Mouse (Mus musculus): Measurements from ENCODE around the gene Evi2a. TPM values are rescaled to one million over a fixed set of nuclear protein-coding genes. Genes with fewer than 3 reads are reported as not detected.

The Evi2a gene
- polyA plus RNA-seq, 1 experiment from 2014 or later: 4.3 TPM

DNA sequence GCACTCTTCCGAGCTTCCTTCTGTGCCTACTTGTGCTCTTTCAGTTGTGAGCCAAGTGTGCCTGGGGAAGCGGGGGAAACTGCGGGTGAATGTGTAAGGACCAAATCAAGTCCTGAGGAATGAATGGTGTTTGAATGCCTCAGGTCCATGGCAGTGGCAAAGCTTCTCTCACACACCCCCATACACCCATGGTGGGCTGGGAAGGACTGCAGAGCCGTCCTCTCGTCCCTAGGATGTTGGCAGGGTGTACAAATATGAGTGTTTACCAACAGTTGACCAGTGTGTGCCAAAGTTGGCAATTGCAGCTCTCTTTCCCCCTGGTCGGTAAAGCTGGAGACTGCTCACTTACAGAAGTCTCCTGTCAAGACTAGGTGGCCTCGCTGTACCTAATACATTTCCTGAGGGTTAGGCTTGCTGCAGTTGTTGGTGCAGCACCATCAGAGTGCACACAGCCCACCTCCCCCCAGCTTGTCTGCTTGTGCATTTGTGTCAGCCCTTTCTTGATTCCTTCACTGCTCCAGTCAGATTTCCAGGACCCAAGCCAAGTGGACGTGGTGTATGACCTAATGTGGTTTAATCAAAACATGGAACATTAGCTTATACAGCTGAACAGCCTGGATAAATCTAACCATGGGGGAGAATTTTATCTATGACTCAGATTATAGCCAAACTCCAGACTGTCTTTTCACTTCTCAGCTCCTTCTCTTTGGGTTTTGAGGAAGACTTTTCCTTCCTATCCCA, 3.7 kb upstream of the Evi2a start:
- Histone ChIP-seq H3K9ac (no peak overlapping the region), H3K27me3 (replicated peaks) (no peaks in the 10 kb centered on the region), H3K4me2 (replicated peaks) (no peak overlapping the region), H3K4me3 (no peak overlapping the region), H3K36me3 (0 out of 2 replicates have a peak, but pooled peaks cover 3% of the 10 kb centered on the region), H3K4me1 (no peaks in the 10 kb centered on the region), H3K9me3 (no peaks in the 10 kb centered on the region), H3K27ac (no peak overlapping the region)
- 90% methylated on average over 8 of the region's 8 CpGs for WGBS
- ATAC-seq (ENCODE audit: low FRiP score, low read depth): no peak

DNA sequence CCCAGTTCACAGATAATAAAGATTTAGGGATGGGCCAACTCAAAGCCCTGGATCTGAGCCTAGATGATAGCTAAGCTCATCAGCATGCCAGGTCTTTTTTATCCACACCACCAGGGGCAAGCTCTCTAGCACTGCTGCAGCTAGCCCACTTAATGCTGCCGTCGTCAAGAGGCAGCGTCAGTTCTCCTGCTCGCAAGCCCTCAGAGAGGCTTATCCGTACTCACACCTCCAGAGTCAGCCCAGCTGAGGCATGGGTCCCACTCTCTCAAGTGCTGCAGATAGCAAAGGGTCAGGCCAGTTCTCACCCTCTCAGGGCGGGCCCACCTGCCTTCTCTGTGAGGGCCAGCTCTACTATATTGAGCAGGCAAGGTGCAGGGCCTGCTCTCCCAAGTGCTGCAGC, 2.9 kb upstream of the Evi2a start:
- no peaks in the 10 kb centered on the region for H3K9me3 ChIP-seq
- no peak overlapping the region for H3K4me2 ChIP-seq (replicated peaks)
- 91% methylated on average over 6 of the region's 6 CpGs for WGBS
- H3K27me3 ChIP-seq (replicated peaks): no peaks in the 10 kb centered on the region
- H3K4me3 ChIP-seq: no peak overlapping the region
- H3K27ac ChIP-seq: no peak overlapping the region
- ATAC-seq (ENCODE audit: low FRiP score, low read depth): no peak
- H3K36me3 ChIP-seq: 0 out of 2 replicates have a peak, but pooled peaks cover 5% of the 10 kb centered on the region
- no peak overlapping the region for H3K9ac ChIP-seq
- no peaks in the 10 kb centered on the region for H3K4me1 ChIP-seq

DNA sequence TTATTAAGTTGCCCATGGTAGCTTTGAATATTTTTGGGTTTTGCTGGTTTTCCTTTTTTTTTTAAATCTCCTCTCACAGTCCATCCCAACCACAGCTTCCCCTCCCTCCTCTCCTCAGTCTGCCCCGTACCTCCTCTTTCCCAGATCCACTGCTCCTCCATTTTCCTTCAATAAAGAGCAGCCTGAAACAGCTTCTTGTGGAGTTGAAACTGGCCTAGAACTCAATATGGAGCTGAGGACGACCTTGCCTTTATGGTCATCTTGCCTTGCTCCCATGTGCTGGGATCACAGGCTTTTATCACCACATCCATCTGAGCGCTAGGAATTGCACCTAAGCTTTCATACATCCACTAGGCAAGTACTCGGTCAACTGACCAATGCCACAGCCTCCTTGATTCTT, 1.1 kb upstream of the Evi2a start:
- WGBS: 91% methylated on average over 4 of the region's 4 CpGs
- Histone ChIP-seq H3K36me3 (peaks cover 2% of the 10 kb centered on the region; the same call in 1 of the 2 replicates), H3K27me3 (replicated peaks) (no peaks in the 10 kb centered on the region), H3K9ac (no peak overlapping the region), H3K4me3 (no peak overlapping the region), H3K9me3 (no peaks in the 10 kb centered on the region), H3K27ac (no peak overlapping the region), H3K4me1 (no peaks in the 10 kb centered on the region), H3K4me2 (replicated peaks) (no peak overlapping the region)
- no peak for ATAC-seq (ENCODE audit: low FRiP score, low read depth)

DNA sequence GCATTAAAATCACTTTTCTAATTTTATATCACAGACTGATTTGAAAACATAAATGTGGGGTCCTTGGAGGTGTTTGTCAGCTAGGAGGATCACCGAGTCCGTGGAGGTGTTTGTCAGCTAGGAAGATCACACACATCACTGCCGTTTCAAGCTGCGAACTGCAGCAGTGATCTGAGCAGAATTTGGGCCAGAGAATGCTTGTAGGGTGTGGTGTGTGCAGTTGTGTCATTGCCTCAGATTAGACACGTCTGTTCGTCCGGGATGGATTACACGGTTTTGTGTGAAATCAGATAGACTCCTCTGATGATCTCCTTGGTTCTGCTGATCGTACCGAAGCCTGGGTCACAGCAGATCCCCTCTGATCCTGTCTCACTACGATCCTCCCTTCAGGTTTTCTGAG, 365 bp upstream of the Evi2a start:
- no peak overlapping the region for H3K4me2 ChIP-seq (replicated peaks)
- H3K4me3 ChIP-seq: no peak overlapping the region
- H3K27ac ChIP-seq: no peak overlapping the region
- no peaks in the 10 kb centered on the region for H3K4me1 ChIP-seq
- ATAC-seq (ENCODE audit: low FRiP score, low read depth): no peak
- no peaks in the 10 kb centered on the region for H3K27me3 ChIP-seq (replicated peaks)
- no peak overlapping the region for H3K9ac ChIP-seq
- H3K36me3 ChIP-seq: peaks cover 2% of the 10 kb centered on the region; the same call in 1 of the 2 replicates
- no peaks in the 10 kb centered on the region for H3K9me3 ChIP-seq
- WGBS: 92% methylated on average over 11 of the region's 11 CpGs

DNA sequence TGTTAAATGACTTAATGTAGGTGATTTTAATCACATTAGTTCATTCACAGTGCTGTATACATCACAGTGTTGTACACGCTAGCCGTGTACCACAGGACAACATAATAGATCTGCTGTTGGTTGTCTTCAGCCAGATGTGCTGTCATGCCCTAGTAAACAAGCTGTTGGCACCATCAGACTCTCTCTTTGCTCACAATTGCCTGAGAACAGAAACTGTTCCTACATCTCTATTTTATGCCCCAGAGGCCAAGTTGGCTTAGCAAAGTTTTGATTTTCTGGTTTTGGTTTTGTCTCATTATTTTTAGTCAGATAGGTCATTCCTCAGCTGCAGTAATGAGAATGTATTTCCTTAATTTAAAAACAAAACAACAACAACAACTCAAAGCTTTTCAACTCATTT, 673 bp downstream of the Evi2a start:
- WGBS: 88% methylated on average over 2 of the region's 2 CpGs
- ATAC-seq (ENCODE audit: low FRiP score, low read depth): no peak
- no peak overlapping the region for H3K9ac ChIP-seq
- no peak overlapping the region for H3K4me3 ChIP-seq
- H3K9me3 ChIP-seq: no peaks in the 10 kb centered on the region
- H3K4me1 ChIP-seq: no peaks in the 10 kb centered on the region
- H3K27me3 ChIP-seq (replicated peaks): no peaks in the 10 kb centered on the region
- no peak overlapping the region for H3K27ac ChIP-seq
- no peak overlapping the region for H3K4me2 ChIP-seq (replicated peaks)
- H3K36me3 ChIP-seq: peaks cover 2% of the 10 kb centered on the region; the same call in 1 of the 2 replicates

DNA sequence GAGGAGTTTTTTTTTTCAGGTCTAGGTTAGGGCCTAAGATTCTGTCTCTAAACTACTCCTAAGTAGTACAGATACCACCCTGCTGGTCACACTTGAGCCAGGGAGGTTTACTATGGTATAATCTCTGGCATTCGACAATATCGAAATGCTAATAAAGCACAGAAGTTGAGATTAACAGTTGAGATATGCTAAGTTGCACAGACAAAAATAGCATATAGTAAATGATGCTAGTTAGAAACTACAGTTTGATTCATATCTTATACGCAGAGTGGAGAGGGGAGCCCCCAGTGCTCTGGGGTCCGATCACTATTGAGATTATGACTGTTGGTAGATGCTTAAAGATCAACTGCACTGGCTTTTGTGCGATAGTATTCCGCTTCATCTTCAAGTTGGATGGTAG, 1.2 kb downstream of the Evi2a start:
- Histone ChIP-seq H3K9me3 (no peaks in the 10 kb centered on the region), H3K27ac (no peak overlapping the region), H3K9ac (no peak overlapping the region), H3K4me2 (replicated peaks) (no peak overlapping the region), H3K4me3 (no peak overlapping the region), H3K36me3 (peaks cover 2% of the 10 kb centered on the region; the same call in 1 of the 2 replicates), H3K4me1 (no peaks in the 10 kb centered on the region), H3K27me3 (replicated peaks) (no peaks in the 10 kb centered on the region)
- no peak for ATAC-seq (ENCODE audit: low FRiP score, low read depth)
- 97% methylated on average over 6 of the region's 6 CpGs for WGBS

DNA sequence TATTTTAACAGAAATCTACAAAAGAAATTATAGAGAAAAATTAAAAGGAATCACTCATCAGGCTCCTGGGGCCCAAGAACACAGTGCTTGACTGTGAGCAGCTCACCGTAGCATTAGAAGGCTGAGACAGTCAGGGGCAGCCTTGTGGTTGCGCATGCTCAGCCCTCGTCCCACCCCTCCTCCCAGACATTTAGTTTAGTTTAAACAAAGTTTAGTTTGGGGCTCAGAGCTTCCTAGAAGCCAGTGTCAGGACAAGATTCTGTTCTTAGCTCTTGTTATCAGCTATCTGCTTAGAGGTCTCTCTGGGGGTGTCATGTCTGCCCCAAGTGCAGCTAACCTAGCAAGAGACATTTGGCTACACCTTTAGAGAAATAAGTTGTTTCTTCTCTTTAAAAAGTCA, 1.8 kb downstream of the Evi2a start:
- Histone ChIP-seq H3K4me3 (no peak overlapping the region), H3K27me3 (replicated peaks) (no peaks in the 10 kb centered on the region), H3K4me1 (no peaks in the 10 kb centered on the region), H3K4me2 (replicated peaks) (no peak overlapping the region), H3K36me3 (peaks cover 2% of the 10 kb centered on the region; the same call in 1 of the 2 replicates), H3K9ac (no peak overlapping the region), H3K9me3 (no peaks in the 10 kb centered on the region), H3K27ac (no peak overlapping the region)
- no peak for ATAC-seq (ENCODE audit: low FRiP score, low read depth)
- 91% methylated on average over 3 of the region's 3 CpGs for WGBS

DNA sequence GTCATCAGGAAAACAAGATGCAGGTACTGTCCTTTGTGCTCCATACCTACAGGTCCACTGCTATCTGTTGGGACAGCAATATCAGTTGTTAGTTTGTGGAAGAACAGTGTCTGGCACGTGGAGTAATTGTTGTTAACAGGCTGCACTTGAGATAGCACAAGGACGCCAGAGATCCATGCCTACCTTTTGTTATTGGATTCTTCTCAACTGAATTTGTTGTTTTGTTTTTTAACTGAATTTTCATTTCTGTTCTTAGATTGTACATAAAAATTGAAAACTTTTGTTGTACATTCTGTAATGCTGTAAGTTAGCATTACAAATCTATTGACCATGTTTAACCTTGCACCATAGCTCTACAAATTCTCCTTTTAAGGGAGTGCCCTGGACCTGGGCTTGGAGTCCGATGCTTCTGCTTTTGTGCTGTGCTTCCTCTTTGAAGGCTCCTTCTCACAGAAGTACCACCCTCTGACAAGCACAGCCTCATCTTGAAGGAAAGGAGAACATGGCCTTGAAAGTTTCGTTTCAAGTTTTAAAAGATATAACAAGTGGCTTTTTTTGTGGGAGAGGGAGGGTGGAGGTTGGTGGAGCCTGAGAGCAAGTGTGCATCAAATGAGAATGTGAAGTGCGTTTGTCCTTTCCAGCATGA, 2.5 kb downstream of the Evi2a start:
- Histone ChIP-seq H3K9ac (no peak overlapping the region), H3K4me2 (replicated peaks) (no peak overlapping the region), H3K4me1 (no peaks in the 10 kb centered on the region), H3K4me3 (no peak overlapping the region), H3K9me3 (no peaks in the 10 kb centered on the region), H3K27ac (no peak overlapping the region), H3K36me3 (peaks cover 2% of the 10 kb centered on the region; the same call in 1 of the 2 replicates), H3K27me3 (replicated peaks) (no peaks in the 10 kb centered on the region)
- no peak for ATAC-seq (ENCODE audit: low FRiP score, low read depth)
- 93% methylated on average over 5 of the region's 5 CpGs for WGBS

DNA sequence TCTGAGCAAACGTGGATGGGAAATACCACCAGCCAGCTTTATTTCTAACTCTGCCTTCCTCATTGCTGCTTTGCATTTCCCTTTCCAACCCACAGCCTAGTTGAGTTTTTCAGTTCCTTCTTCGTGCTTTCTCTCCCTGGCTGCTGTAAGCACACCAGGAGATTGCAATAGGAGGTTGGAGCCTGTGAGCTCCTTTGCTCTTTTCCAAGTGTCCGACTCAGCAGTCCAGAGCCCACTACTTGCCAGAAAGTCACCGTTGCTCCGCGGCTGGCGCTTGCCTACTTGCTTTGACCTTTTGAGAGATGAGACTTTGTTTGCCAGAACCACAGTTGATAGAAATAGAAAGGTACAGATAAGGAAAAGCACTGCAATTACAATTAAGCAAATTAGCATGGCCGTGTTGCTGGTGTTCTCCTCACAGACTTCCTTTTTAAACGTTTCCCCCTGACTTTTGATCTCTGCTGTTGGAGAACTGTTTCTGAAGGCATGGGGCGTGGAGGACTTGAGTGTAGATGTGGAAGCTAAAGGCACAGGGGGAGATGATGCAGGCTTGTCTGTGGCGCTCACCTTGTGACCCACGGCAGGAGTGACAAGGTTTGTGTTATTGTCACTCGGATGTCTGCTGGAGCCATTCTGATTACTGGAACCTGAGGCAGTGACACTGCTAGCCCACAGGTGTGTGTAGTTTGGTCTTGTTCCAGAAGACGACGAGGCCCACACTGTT, 3.2 kb downstream of the Evi2a start:
- Histone ChIP-seq H3K4me2 (replicated peaks) (no peak overlapping the region), H3K4me3 (no peak overlapping the region), H3K36me3 (peaks cover 2% of the 10 kb centered on the region; the same call in 1 of the 2 replicates), H3K27ac (no peak overlapping the region), H3K27me3 (replicated peaks) (no peaks in the 10 kb centered on the region), H3K9ac (no peak overlapping the region), H3K9me3 (no peaks in the 10 kb centered on the region), H3K4me1 (no peaks in the 10 kb centered on the region)
- ATAC-seq (ENCODE audit: low FRiP score, low read depth): no peak
- WGBS: 88% methylated on average over 15 of the region's 15 CpGs

DNA sequence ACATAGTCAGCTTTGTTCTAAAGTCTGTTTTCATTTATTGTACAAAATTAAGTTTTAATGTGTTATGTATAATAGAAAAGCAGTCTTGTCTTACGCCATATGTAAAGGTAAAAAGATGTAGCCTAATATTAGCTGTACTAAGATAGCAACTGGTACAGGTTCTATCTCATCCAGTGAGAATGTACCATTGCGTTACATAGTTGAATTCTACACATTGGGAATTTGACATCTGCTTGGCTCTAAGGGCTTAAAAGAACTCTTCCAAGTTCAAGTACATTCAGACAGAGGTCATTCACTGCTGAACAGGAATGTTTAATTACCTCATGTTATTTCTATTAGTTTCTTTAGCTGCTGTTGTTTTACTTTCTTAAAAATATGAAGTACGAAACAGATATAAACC, 3.9 kb downstream of the Evi2a start:
- ATAC-seq (ENCODE audit: low FRiP score, low read depth): no peak
- Histone ChIP-seq H3K4me2 (replicated peaks) (no peak overlapping the region), H3K27ac (no peak overlapping the region), H3K36me3 (peaks cover 2% of the 10 kb centered on the region; the same call in 1 of the 2 replicates), H3K4me3 (no peak overlapping the region), H3K4me1 (no peaks in the 10 kb centered on the region), H3K9ac (no peak overlapping the region), H3K27me3 (replicated peaks) (no peaks in the 10 kb centered on the region), H3K9me3 (no peaks in the 10 kb centered on the region)
- 97% methylated on average over 3 of the region's 3 CpGs for WGBS

DNA sequence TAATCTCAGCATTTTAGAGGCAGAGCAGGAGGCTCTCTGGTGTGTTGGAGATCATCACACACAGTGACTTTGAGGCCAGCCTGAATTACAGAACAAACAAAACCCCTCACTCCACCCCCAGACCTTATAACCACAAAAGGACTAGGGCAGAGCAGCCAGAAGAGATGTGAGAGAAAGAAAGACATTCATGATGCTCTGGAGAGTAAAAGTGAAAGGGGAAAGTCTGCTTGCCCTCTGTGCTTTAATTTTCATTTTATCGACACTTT, 6.2 kb downstream of the Evi2a start:
- Histone ChIP-seq H3K27me3 (replicated peaks) (no peaks in the 10 kb centered on the region), H3K9me3 (no peaks in the 10 kb centered on the region), H3K4me3 (no peak overlapping the region), H3K27ac (no peak overlapping the region), H3K4me2 (replicated peaks) (no peak overlapping the region), H3K9ac (no peak overlapping the region), H3K36me3 (peaks cover 2% of the 10 kb centered on the region; the same call in 1 of the 2 replicates), H3K4me1 (no peaks in the 10 kb centered on the region)
- 88% methylated on average over 1 of the region's 1 CpGs for WGBS
- no peak for ATAC-seq (ENCODE audit: low FRiP score, low read depth)

DNA sequence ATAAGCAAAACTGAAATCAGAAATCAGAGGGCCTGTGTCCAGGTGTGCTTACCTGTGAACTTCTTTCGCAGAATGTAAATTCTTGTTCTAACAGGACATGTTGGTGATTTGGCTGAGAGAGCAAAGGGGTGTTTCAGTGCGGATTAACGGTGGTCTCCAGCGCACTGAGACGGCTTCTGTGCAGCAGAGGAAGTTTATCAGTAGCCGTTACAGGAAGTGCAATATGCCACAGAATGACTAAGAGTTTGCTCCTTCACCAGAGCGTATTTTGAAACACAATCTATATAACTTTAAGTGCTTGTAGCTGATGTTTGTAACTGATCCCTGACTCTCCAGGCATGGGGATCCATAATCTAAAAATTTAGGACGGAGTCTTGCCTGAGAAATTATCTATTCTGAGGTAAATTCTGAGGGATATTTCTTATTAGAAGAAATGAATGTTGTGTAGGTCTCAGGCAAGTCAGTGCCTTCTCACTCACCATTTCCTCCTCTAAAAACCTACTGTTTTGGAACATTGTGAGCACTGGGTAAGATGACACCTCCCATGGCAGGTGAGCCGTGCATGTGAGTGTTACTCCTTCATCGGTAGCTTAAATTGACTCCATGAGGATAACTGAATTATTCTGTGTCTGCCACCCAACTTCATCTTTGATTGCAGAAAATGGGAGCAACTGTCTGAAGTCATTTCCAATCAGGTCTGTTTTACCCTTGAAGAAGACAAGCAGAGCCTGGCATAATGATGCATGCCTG, 6.7 kb downstream of the Evi2a start, which contains the start of gene Evi2b:
TSS of gene Evi2b (minus strand) at position 203 of the 750 bp plus-strand sequence.
- Histone ChIP-seq H3K4me3 (no peak within 1 kb of the TSS), H3K27me3 (replicated peaks) (no peaks in the 10 kb centered on the region), H3K9me3 (no peaks in the 10 kb centered on the region), H3K4me2 (replicated peaks) (no peak within 1 kb of the TSS), H3K27ac (no peak within 1 kb of the TSS), H3K4me1 (no peaks in the 10 kb centered on the region), H3K36me3 (peaks cover 2% of the 10 kb centered on the region; the same call in 1 of the 2 replicates), H3K9ac (no peak within 1 kb of the TSS)
- 87% methylated on average over 10 of the region's 10 CpGs for WGBS
- ATAC-seq (ENCODE audit: low FRiP score, low read depth): no peak
